Mouse (Mus musculus): ENCODE results near the gene Dpyd.

- TF ChIP-seq CTCF (IDR thresholded peaks at IDR 0.05; ENCODE audit: control insufficient read depth, insufficient read depth, insufficient replicate concordance, low read depth, low read length), result no peak
- TF ChIP-seq POLR2A (IDR thresholded peaks at IDR 0.05; ENCODE audit: control insufficient read depth, low read depth, low read length), result no peak
These were observed 188.3 kb downstream of the Dpyd start for GRCm38 (mm10) chr3:118750269-118750668.

All from testis, adult 2 months (tissue).